Mouse (Mus musculus): ENCODE results near the gene Med27. TPM values are rescaled to one million over a fixed set of nuclear protein-coding genes. Genes with fewer than 3 reads are reported as not detected.

Med27 gene
- polyA plus RNA-seq, 1 experiment from 2014 or later = 45.0 TPM

- Histone ChIP-seq H3K4me2 (ENCODE audit: low read depth, low read length) (no peak overlapping the region), H3K4me1 (replicated peaks; ENCODE audit: control insufficient read depth, insufficient read depth, low read length) (peaks cover 14% of the 10 kb centered on the region), H3K27ac (ENCODE audit: low read length) (0 out of 2 replicates have a peak overlapping the region, but pooled peaks have one; percentile 2), H3K4me3 (ENCODE audit: low read length) (no peak overlapping the region), H3K9me3 (ENCODE audit: control insufficient read depth, low read length) (no peaks in the 10 kb centered on the region), H3K36me3 (ENCODE audit: control insufficient read depth, insufficient read depth, low read length) (no peaks in the 10 kb centered on the region), H3K9ac (ENCODE audit: low read length) (no peak overlapping the region), H3K27me3 (ENCODE audit: control insufficient read depth, insufficient read depth, low read depth, low read length) (no peaks in the 10 kb centered on the region)
- ATAC-seq (ENCODE audit: low read depth) = peak; percentile 78
- whole genome bisulfite sequencing = 48% methylated on average over 14 of the region's 14 CpGs
These were observed 104.9 kb downstream of the Med27 start for GRCm38 (mm10) chr2:29451368-29451999.

GRCm38 (mm10) chr2:29453376-29453775 lies 106.8 kb downstream of the Med27 start:
- Histone ChIP-seq H3K27me3 (ENCODE audit: control insufficient read depth, insufficient read depth, low read depth, low read length) (no peaks in the 10 kb centered on the region), H3K9ac (ENCODE audit: low read length) (no peak overlapping the region), H3K4me2 (ENCODE audit: low read depth, low read length) (no peak overlapping the region), H3K9me3 (ENCODE audit: control insufficient read depth, low read length) (no peaks in the 10 kb centered on the region), H3K27ac (ENCODE audit: low read length) (no peak overlapping the region), H3K36me3 (ENCODE audit: control insufficient read depth, insufficient read depth, low read length) (no peaks in the 10 kb centered on the region), H3K4me3 (ENCODE audit: low read length) (no peak overlapping the region), H3K4me1 (replicated peaks; ENCODE audit: control insufficient read depth, insufficient read depth, low read length) (peaks cover 19% of the 10 kb centered on the region)
- ATAC-seq (ENCODE audit: low read depth) = no peak
- 63% methylated on average over 4 of the region's 4 CpGs for WGBS

GRCm38 (mm10) chr2:29456631-29457320 lies 110.2 kb downstream of the Med27 start:
- peaks cover 14% of the 10 kb centered on the region for H3K4me1 ChIP-seq (replicated peaks; ENCODE audit: control insufficient read depth, insufficient read depth, low read length)
- H3K27ac ChIP-seq (ENCODE audit: low read length) = peak overlapping the region; percentile 15; the same call in 1 of the 2 replicates
- no peaks in the 10 kb centered on the region for H3K36me3 ChIP-seq (ENCODE audit: control insufficient read depth, insufficient read depth, low read length)
- WGBS = 40% methylated on average over 9 of the region's 9 CpGs
- H3K4me2 ChIP-seq (ENCODE audit: low read depth, low read length) = no peak overlapping the region
- H3K9ac ChIP-seq (ENCODE audit: low read length) = no peak overlapping the region
- no peak overlapping the region for H3K4me3 ChIP-seq (ENCODE audit: low read length)
- H3K27me3 ChIP-seq (ENCODE audit: control insufficient read depth, insufficient read depth, low read depth, low read length) = no peaks in the 10 kb centered on the region
- peak; percentile 54; the same call in 1 of the 2 replicates for ATAC-seq (ENCODE audit: low read depth)
- no peaks in the 10 kb centered on the region for H3K9me3 ChIP-seq (ENCODE audit: control insufficient read depth, low read length)

GRCm38 (mm10) chr2:29457677-29458076 lies 111.1 kb downstream of the Med27 start:
- no peak overlapping the region for H3K4me3 ChIP-seq (ENCODE audit: low read length)
- 58% methylated on average over 2 of the region's 2 CpGs for WGBS
- H3K4me2 ChIP-seq (ENCODE audit: low read depth, low read length) = no peak overlapping the region
- H3K27me3 ChIP-seq (ENCODE audit: control insufficient read depth, insufficient read depth, low read depth, low read length) = no peaks in the 10 kb centered on the region
- peaks cover 14% of the 10 kb centered on the region for H3K4me1 ChIP-seq (replicated peaks; ENCODE audit: control insufficient read depth, insufficient read depth, low read length)
- no peak for ATAC-seq (ENCODE audit: low read depth)
- no peak overlapping the region for H3K9ac ChIP-seq (ENCODE audit: low read length)
- no peaks in the 10 kb centered on the region for H3K9me3 ChIP-seq (ENCODE audit: control insufficient read depth, low read length)
- no peak overlapping the region for H3K27ac ChIP-seq (ENCODE audit: low read length)
- H3K36me3 ChIP-seq (ENCODE audit: control insufficient read depth, insufficient read depth, low read length) = no peaks in the 10 kb centered on the region

- no peak overlapping the region for H3K4me2 ChIP-seq (ENCODE audit: low read depth, low read length)
- H3K27me3 ChIP-seq (ENCODE audit: control insufficient read depth, insufficient read depth, low read depth, low read length) = no peaks in the 10 kb centered on the region
- ATAC-seq (ENCODE audit: low read depth) = no peak
- H3K9ac ChIP-seq (ENCODE audit: low read length) = no peak overlapping the region
- H3K4me3 ChIP-seq (ENCODE audit: low read length) = no peak overlapping the region
- peaks cover 14% of the 10 kb centered on the region for H3K4me1 ChIP-seq (replicated peaks; ENCODE audit: control insufficient read depth, insufficient read depth, low read length)
- no peaks in the 10 kb centered on the region for H3K36me3 ChIP-seq (ENCODE audit: control insufficient read depth, insufficient read depth, low read length)
- no peaks in the 10 kb centered on the region for H3K9me3 ChIP-seq (ENCODE audit: control insufficient read depth, low read length)
- H3K27ac ChIP-seq (ENCODE audit: low read length) = no peak overlapping the region
- 87% methylated on average over 3 of the region's 3 CpGs for WGBS
These were observed 111.8 kb downstream of the Med27 start for GRCm38 (mm10) chr2:29458346-29458950.

GRCm38 (mm10) chr2:29459648-29460047 lies 113.0 kb downstream of the Med27 start:
- Histone ChIP-seq H3K27ac (ENCODE audit: low read length) (no peak overlapping the region), H3K4me1 (replicated peaks; ENCODE audit: control insufficient read depth, insufficient read depth, low read length) (peaks cover 14% of the 10 kb centered on the region), H3K9ac (ENCODE audit: low read length) (no peak overlapping the region), H3K4me2 (ENCODE audit: low read depth, low read length) (no peak overlapping the region), H3K27me3 (ENCODE audit: control insufficient read depth, insufficient read depth, low read depth, low read length) (no peaks in the 10 kb centered on the region), H3K4me3 (ENCODE audit: low read length) (no peak overlapping the region), H3K36me3 (ENCODE audit: control insufficient read depth, insufficient read depth, low read length) (no peaks in the 10 kb centered on the region), H3K9me3 (ENCODE audit: control insufficient read depth, low read length) (no peaks in the 10 kb centered on the region)
- 51% methylated on average over 1 of the region's 1 CpGs for WGBS
- no peak for ATAC-seq (ENCODE audit: low read depth)

- WGBS = 83% methylated on average over 2 of the region's 2 CpGs
- Histone ChIP-seq H3K9me3 (ENCODE audit: control insufficient read depth, low read length) (no peaks in the 10 kb centered on the region), H3K36me3 (ENCODE audit: control insufficient read depth, insufficient read depth, low read length) (no peaks in the 10 kb centered on the region), H3K4me1 (replicated peaks; ENCODE audit: control insufficient read depth, insufficient read depth, low read length) (peaks cover 8% of the 10 kb centered on the region), H3K4me2 (ENCODE audit: low read depth, low read length) (no peak overlapping the region), H3K9ac (ENCODE audit: low read length) (no peak overlapping the region), H3K27ac (ENCODE audit: low read length) (no peak overlapping the region), H3K4me3 (ENCODE audit: low read length) (no peak overlapping the region), H3K27me3 (ENCODE audit: control insufficient read depth, insufficient read depth, low read depth, low read length) (no peaks in the 10 kb centered on the region)
- no peak for ATAC-seq (ENCODE audit: low read depth)
These were observed 115.2 kb downstream of the Med27 start for GRCm38 (mm10) chr2:29461841-29462240.

GRCm38 (mm10) chr2:29463039-29463585 lies 116.5 kb downstream of the Med27 start:
- Histone ChIP-seq H3K27me3 (ENCODE audit: control insufficient read depth, insufficient read depth, low read depth, low read length) (no peaks in the 10 kb centered on the region), H3K4me3 (ENCODE audit: low read length) (no peak overlapping the region), H3K4me2 (ENCODE audit: low read depth, low read length) (no peak overlapping the region), H3K36me3 (ENCODE audit: control insufficient read depth, insufficient read depth, low read length) (no peaks in the 10 kb centered on the region), H3K9me3 (ENCODE audit: control insufficient read depth, low read length) (no peaks in the 10 kb centered on the region), H3K9ac (ENCODE audit: low read length) (no peak overlapping the region), H3K4me1 (replicated peaks; ENCODE audit: control insufficient read depth, insufficient read depth, low read length) (peaks cover 3% of the 10 kb centered on the region; the same call in 1 of the 2 replicates), H3K27ac (ENCODE audit: low read length) (no peak overlapping the region)
- no peak for ATAC-seq (ENCODE audit: low read depth)
- 78% methylated on average over 6 of the region's 6 CpGs for WGBS

Measured in lung, embryonic 16.5 days (tissue).